Comparison of ENCODE assay signal across 12 mouse cellular contexts in the genomic region with DNA sequence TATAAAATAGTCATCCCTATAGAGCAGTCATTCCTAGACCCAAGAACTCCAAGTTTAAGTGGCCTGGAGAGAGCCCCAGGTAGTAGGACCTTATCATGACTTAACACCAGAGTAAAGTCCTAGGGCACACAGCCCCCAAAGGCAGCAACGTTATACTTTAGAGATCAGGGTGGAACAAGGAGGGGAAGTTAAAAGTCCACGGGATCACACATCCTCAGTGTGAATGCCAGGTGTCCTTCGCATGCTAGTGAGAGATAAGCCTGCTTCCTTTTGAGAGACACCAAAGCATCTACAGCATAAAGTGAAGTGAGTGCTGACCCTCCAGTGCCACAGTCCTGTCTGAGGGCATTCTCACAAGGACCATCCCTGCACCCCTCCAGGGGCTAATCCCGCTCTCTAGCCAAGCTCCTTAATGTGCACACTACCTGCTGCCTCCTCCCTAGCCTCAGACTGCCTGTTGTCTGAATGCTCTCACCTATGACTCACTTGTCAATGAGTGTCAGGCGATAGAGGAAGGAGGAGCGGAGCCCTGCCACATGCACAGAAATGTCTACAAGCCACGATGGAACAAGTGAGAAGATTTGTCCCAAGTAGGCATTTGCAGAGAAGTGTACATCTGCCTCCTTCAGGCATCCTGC.
"Had no signal": no experiment of that assay in that cellular context is flagged by ENCODE, and none has a peak within 500 bp of the region (broad histone marks: within the 10 kb centered on the region; RNA-seq: fewer than 3 reads in every experiment).

No protein-coding gene starts in this region.

- H3K36me3 ChIP-seq: limb, embryonic 15.5 days; liver, embryonic 12.5 days; neural tube, embryonic 15.5 days had no signal

- H3K27ac ChIP-seq: limb, embryonic 15.5 days; liver, embryonic 12.5 days; neural tube, embryonic 15.5 days had no signal

- H3K4me3 ChIP-seq: limb, embryonic 15.5 days; liver, embryonic 12.5 days; myocyte; neural tube, embryonic 15.5 days had no signal

- H3K27me3 ChIP-seq: limb, embryonic 15.5 days; neural tube, embryonic 15.5 days had no signal

- H3K9ac ChIP-seq: limb, embryonic 15.5 days; liver, embryonic 12.5 days; lung, embryonic 14.5 days; neural tube, embryonic 15.5 days had no signal

- H3K9me3 ChIP-seq: limb, embryonic 15.5 days; liver, embryonic 12.5 days; neural tube, embryonic 15.5 days had no signal

- H3K4me2 ChIP-seq: limb, embryonic 15.5 days; lung, embryonic 14.5 days; neural tube, embryonic 15.5 days had no signal

- DNase-seq: kidney, adult 11 months; kidney, postnatal 14 days; layer of hippocampus, postnatal 36 days; lung, embryonic 14.5 days; lung, postnatal 10 days; lung, postnatal 4 days; right cerebral cortex, adult 18-20 months; right cerebral cortex, postnatal 25 days had no signal
